Mouse (Mus musculus) embryonic fibroblast, embryonic 13.5 days (primary cell): ENCODE data around the gene Btf3.

ENCODE experiments used
- CTCF ChIP-seq: IDR thresholded peaks from 2 replicates; pipeline ENCODE4 v1.5.1; 2011; ENCODE audit warnings: mild to moderate bottlenecking, control low read depth, low read length, moderate library complexity, borderline replicate concordance; ENCODE audit not compliant: insufficient read depth
- POLR2A ChIP-seq: IDR thresholded peaks from 2 replicates; pipeline ENCODE4 v1.6.1; 2011; ENCODE audit warnings: low read depth, mild to moderate bottlenecking, control low read depth, low read length, moderate library complexity

GRCm38 (mm10) chr13:98315124-98315523 lies 1.7 kb downstream of the Btf3 start:
- no peak for TF ChIP-seq CTCF
- TF ChIP-seq POLR2A, result no peak
